Mouse (Mus musculus) MEL (cell line): ENCODE measurements at regions not wholly inside any gene's neighbourhood (a gene's known extent, or its start where the extent isn't known, plus 50 kb on each side); places are given as distances from the start of the nearest gene placed in this dataset.

Source experiments
- GATA1 ChIP-seq: IDR thresholded peaks from 2 replicates; pipeline ENCODE4 v1.6.1; 2011; ENCODE audit warnings: low read depth, low read length, improper control_type of control experiment
- KAT2A ChIP-seq: conservative IDR thresholded peaks from 2 replicates; pipeline ENCODE4 v1.6.1; 2012; ENCODE audit warnings: low read depth, low read length, improper control_type of control experiment, inconsistent platforms
- NRF1 ChIP-seq: IDR thresholded peaks from 2 replicates; pipeline ENCODE4 v1.6.1; 2014; ENCODE audit warnings: low read depth, mild to moderate bottlenecking, inconsistent platforms, low read length, improper control_type of control experiment, moderate library complexity; ENCODE audit not compliant: poor library complexity, insufficient read depth, severe bottlenecking
- SMC3 ChIP-seq: IDR thresholded peaks from 2 replicates; pipeline ENCODE4 v1.6.1; 2011; ENCODE audit warnings: low read depth, low read length, improper control_type of control experiment

DNA sequence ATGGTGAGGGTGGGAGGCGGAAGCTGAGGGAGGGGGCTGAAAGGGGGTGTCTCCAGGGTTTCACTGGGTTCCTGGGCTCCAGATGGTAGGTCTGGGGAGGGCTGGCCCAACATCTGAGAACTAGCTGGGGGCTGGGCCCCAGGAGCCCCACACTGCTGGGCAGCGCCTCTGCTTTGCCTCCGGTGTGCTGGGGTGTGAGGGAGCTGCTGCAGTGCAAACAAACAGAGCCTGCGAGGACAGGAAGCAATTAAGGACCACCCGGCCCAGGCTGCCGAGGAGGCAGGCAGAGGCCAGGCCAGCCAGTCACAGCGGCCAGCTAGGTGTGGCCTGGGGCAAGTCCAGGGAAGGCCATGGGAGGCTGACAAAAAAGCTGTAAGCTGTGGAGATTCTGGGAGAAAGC, 82.3 kb downstream of the Efnb1 start:
- TF ChIP-seq NRF1 (no peak), GATA1 (no peak), KAT2A (no peak), SMC3 (no peak)
